Mouse (Mus musculus) heart, postnatal 14 days (tissue): ENCODE data around the gene Gm20605. TPM values are rescaled to one million over a fixed set of nuclear protein-coding genes. Genes with fewer than 3 reads are reported as not detected.

ENCODE experiments used
- DNase-seq, 2 experiments: peaks; one replicate each; pipeline ENCODE4 v3.0.0; 2021 to 2022
- intact Hi-C: fragments of 180-260 bp; cut with DNase I; formaldehyde crosslinking; loops from one replicate; pipeline ENCODE4 v1.15.1; 2025
- total RNA-seq, 2 experiments: library from RNA; stranded (reverse); gene quantifications; 2 replicates each; pipeline ENCODE4 v1.2.3; 2021

Gm20605 gene
- total RNA-seq, 2 experiments from 2014 or later, result 6.6 to 8.5 TPM

- no peak for DNase-seq
- intact Hi-C loops, result loop anchor here (2.0 kb wide), 1 partner anchor 63 kb away; no protein-coding TSS in a partner anchor
These were observed 54.7 kb downstream of the Gm20605 start for GRCm38 (mm10) chr5:137683388-137684293.

GRCm38 (mm10) chr5:137684294-137685123 lies 55.5 kb downstream of the Gm20605 start, which contains the start of gene Agfg2:
Agfg2 (minus strand) TSS chr5:137684726.
- DNase-seq, result peak; percentile 95
- intact Hi-C loops, result loop anchor here (2.0 kb wide), 1 partner anchor 62 kb away; no protein-coding TSS in a partner anchor

- intact Hi-C loops, result loop anchor here (2.0 kb wide), 1 partner anchor 61 kb away; no protein-coding TSS in a partner anchor
These were observed 56.7 kb downstream of the Gm20605 start for GRCm38 (mm10) chr5:137685653-137686052.

GRCm38 (mm10) chr5:137686127-137686790 lies 57.3 kb downstream of the Gm20605 start:
- no peak for DNase-seq
- intact Hi-C loops, result no loop called here

More at GRCm38 (mm10) chr5:137685653-137686052, 56.7 kb downstream of the Gm20605 start:
- no peak for DNase-seq

- intact Hi-C loops, result no loop called here
- no peak for DNase-seq
These were observed 61.0 kb downstream of the Gm20605 start for GRCm38 (mm10) chr5:137689974-137690373.

- DNase-seq, result no peak
These were observed 61.6 kb downstream of the Gm20605 start for GRCm38 (mm10) chr5:137690531-137690930.

GRCm38 (mm10) chr5:137691881-137692280 lies 62.9 kb downstream of the Gm20605 start:
- DNase-seq, result no peak
- intact Hi-C loops, result no loop called here

More at GRCm38 (mm10) chr5:137690531-137690930, 61.6 kb downstream of the Gm20605 start:
- intact Hi-C loops, result no loop called here

Other genes with a start within 250 kb of the Gm20605 start
- gene Zan, start 152.1 kb upstream of the Gm20605 start, total RNA-seq, result under 1 TPM; 0.02 TPM
- 10 to 100 TPM; 12.5 to 16.9 TPM for gene Pop7, start 126.7 kb upstream of the Gm20605 start, total RNA-seq
- gene Gigyf1, start 110.6 kb upstream of the Gm20605 start, total RNA-seq, result 10 to 100 TPM; 28.3 to 33.8 TPM
- gene Epo, start 95.9 kb upstream of the Gm20605 start, total RNA-seq, result not detected
- 100 to 1,000 TPM; 322 to 323 TPM for gene Gnb2, start 95.7 kb upstream of the Gm20605 start, total RNA-seq
- gene Actl6b, start 75.7 kb upstream of the Gm20605 start, total RNA-seq, result not detected
- not detected for gene Tfr2, start 59.3 kb upstream of the Gm20605 start, total RNA-seq
- gene Mospd3, start 28.1 kb upstream of the Gm20605 start, total RNA-seq, result 10 to 100 TPM; 22.0 to 22.3 TPM
- gene Pcolce, start 15.4 kb upstream of the Gm20605 start, total RNA-seq, result 100 to 1,000 TPM; 101 to 107 TPM
- gene Fbxo24, start 173 bp upstream of the Gm20605 start, total RNA-seq, result under 1 TPM; 0.27 to 0.43 TPM
- gene Lrch4, start 54 bp upstream of the Gm20605 start, total RNA-seq, result 10 to 100 TPM; 22.6 to 23.0 TPM
- gene Sap25, start 12.2 kb downstream of the Gm20605 start, total RNA-seq, result 1 to 10 TPM; 4.2 to 4.4 TPM
- under 1 TPM; 0.15 to 0.57 TPM for gene Irs3, start 16.5 kb downstream of the Gm20605 start, total RNA-seq
- 10 to 100 TPM; 13.0 to 13.9 TPM for gene Agfg2, start 55.6 kb downstream of the Gm20605 start, total RNA-seq
- gene Nyap1, start 112.4 kb downstream of the Gm20605 start, total RNA-seq, result 1 to 10 TPM; 1.4 to 1.8 TPM
- 100 to 1,000 TPM; 287 to 312 TPM for gene Tsc22d4, start 116.6 kb downstream of the Gm20605 start, total RNA-seq
- gene Ppp1r35, start 149.7 kb downstream of the Gm20605 start, total RNA-seq, result 10 to 100 TPM; 13.9 to 14.0 TPM
- 10 to 100 TPM; 32.7 to 33.0 TPM for gene Mepce, start 158.5 kb downstream of the Gm20605 start, total RNA-seq
- 1 to 10 TPM; 1.1 to 1.3 TPM for gene Zcwpw1, start 158.6 kb downstream of the Gm20605 start, total RNA-seq
- gene Pilra, start 207.1 kb downstream of the Gm20605 start, total RNA-seq, result 1 to 10 TPM; 1.3 to 2.4 TPM
- 1 to 10 TPM in 1 of 2 experiments, under 1 TPM in 1; 0.44 to 1.5 TPM for gene Pilrb1, start 228.9 kb downstream of the Gm20605 start, total RNA-seq
- gene Pilrb2, start 242.6 kb downstream of the Gm20605 start, total RNA-seq, result under 1 TPM; 0.45 to 1.00 TPM